Mouse (Mus musculus) myocyte (in vitro differentiated cells): ENCODE measurements at regions not wholly inside any gene's neighbourhood (a gene's known extent, or its start where the extent isn't known, plus 50 kb on each side); places are given as distances from the start of the nearest gene placed in this dataset.

Source experiments
- E2F4 ChIP-seq: IDR thresholded peaks from one replicate; pipeline ENCODE4 v1.6.1; 2011; ENCODE audit warnings: mild to moderate bottlenecking, control low read depth, moderate library complexity; ENCODE audit not compliant: insufficient read depth
- MYOG ChIP-seq, 3 experiments: IDR thresholded peaks; one replicate each; pipeline ENCODE4 v1.6.1; 2011; ENCODE audit warnings: control low read depth in 2 of 3, low read depth in 2 of 3, mild to moderate bottlenecking in 2 of 3; ENCODE audit not compliant: insufficient read length in 2 of 3, control insufficient read depth in 1 of 3, insufficient read depth in 1 of 3
- POLR2A ChIP-seq: IDR thresholded peaks from one replicate; pipeline ENCODE4 v1.6.1; 2011; ENCODE audit warnings: low read depth, mild to moderate bottlenecking, control low read depth, moderate library complexity; ENCODE audit not compliant: insufficient read length
- USF1 ChIP-seq: IDR thresholded peaks from one replicate; pipeline ENCODE4 v1.6.1; 2011; ENCODE audit warnings: low read depth, mild to moderate bottlenecking, control low read depth, moderate library complexity

DNA sequence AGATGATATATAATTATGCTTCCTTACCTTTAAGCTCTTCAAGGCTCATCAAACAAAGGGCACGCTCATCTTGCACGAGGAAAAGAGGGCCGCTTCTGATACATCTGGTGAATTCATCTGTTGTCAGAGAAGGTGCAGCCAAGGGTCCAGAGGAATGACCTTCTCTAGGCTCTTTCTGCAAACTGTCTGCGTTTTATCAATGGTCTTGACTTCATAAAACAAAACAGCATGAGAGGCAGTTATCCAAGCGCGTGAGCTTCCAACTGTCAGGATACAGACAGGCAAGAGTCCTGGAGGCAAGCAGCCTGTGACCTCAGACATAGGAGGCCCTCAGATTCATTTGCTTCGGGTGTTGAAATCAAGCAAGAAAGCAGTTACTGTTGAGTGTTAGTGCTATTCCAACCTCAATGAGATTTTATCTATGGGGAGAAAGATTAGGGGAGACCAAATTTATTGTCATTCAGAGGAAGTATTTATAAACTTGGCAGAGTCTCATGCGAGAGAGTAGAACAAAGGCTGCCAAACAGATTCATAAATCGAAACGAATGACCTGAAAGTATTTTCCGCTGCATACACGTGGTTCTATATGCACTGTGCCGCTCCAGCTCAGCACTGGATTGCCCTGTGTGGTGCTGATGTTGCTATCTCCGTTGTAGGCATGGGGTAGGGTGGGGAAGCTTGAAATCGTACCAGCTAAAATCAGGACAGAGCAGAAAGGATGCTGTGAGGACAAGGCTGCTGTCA is 107.2 kb upstream of the Vangl1 start:
- TF ChIP-seq E2F4 (no peak), POLR2A (no peak), MYOG (IDR thresholded peaks at IDR 0.05; ENCODE audit: control insufficient read depth in 1 of 3, insufficient read depth in 1 of 3, insufficient read length in 2 of 3, low read depth in 2 of 3) (no peak), USF1 (no peak)
